Mouse (Mus musculus): ENCODE measurements around the gene Tbc1d10b.

The Tbc1d10b gene

DNA sequence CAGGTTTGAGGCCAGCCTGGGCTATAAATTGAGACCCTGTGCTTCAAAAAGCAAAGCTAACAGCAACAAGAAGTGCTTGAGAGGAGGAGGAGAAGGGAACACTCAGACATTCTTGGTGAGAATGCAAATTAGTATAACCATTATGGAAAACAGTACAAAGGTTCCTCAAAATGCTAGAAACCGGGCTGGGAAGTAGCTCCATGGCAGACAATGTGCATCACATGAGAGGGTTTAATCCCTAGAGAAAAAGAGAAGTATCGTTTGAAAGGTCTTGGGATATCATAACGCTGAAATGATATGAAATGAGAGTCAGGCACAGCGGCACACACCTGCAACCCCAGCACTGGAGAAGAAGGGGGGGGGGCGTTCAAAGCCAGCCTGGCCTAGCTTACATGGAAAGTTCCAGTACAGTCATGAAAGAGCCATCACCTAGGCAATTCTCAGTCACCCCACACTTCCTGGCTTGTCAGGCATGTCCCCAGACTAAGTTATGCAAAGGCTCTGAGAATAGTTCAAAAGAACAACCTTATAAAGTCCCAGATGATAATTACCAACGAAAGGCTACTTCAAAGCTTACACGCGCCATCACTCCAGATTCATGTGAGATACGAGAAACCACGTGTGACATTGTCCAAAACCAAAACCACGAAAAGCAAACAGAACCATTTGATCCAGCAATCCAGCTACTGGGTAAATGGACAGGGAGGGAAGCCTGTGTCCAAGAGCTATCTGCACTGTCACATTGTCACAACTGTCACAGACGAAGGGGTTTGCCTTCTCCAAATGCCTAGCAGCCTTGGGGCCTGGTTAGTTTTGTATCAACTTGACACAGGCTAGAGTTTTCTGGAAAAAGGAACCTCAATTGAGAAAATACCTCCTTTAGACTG lies 42.4 kb downstream of the Tbc1d10b start:
- in situ Hi-C loops (cut with MboI; ENCODE audit: low sequenced_read_pairs) = no loop called here

DNA sequence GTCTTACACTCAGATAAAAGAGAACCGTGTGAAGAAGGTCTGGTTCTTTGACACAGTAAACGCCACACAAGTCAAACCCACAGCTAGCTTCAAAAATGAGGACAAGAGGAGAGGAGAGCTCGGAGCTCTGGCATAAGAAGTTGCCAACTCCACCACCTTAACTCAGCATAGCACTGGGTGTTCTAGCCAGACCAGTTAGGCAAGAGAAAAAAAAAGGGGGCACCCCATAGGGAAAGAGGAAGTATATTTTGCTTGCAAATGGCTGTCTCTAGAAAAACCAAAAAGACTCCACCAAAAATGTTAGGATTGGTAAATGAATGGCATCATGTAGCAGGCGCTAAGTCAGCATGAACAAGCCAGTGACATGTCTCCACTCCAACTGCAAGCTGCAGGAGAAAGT lies 44.3 kb downstream of the Tbc1d10b start:
- in situ Hi-C loops (cut with MboI; ENCODE audit: low sequenced_read_pairs) = no loop called here

DNA sequence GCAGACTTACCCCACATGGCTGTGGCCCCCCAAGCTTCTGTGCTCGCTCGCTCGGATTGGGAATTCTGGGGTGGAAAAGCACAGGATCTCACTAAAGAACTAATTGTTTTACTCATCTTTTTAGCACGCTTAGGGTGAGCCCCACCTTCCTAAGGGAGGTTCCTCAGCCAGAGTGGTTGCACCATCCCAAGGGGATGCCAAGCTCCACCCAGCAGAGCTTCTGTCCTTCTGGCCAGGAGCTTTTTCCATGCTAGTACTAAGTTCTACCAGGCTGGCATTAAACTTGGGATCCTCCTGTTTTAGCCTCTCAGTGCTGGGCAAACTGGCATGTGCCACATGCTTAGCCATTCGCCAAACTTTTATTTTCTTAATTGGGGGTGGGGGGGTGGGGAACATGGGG lies 45.7 kb downstream of the Tbc1d10b start:
- in situ Hi-C loops (cut with MboI; ENCODE audit: low sequenced_read_pairs) = no loop called here

DNA sequence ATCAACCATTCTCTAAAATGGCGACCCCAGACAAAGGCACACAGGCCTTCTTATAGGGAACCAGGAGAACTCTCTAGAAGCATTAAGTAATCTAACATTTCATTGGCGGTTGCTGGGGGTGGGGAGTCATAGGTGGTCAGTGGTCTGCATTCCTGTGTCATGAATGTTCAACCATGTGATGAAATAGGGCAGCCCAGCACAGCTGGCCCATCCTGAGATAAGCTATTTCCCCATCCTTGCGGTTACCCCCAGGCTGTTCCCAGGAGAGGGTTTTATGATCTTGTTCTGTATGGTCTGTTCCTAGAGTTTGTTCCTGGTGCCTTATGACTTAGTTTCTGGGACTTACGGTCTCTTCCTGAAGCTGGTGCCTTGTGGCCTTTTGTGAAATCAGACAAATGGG lies 50.7 kb downstream of the Tbc1d10b start:
- in situ Hi-C loops (cut with MboI; ENCODE audit: low sequenced_read_pairs) = no loop called here

DNA sequence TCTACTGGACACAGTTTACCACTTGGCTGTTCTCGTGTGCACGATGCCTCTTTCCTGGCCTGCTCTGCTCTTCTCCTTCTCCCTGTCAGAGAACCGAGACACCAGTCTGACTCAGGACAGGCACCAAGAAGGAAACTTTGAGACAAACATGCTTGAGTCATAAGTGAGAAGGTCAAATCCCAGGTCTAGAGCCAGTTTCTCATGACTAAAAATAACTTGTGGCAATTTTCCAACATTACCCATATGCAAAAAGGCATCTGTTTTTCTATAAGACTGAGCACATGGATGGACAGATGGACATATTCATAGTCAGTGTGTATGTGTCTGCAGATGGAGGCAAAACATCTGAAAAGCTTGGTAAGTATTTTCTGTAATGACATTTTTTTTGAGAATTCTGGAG lies 54.8 kb downstream of the Tbc1d10b start:
- in situ Hi-C loops (cut with MboI; ENCODE audit: low sequenced_read_pairs) = no loop called here

DNA sequence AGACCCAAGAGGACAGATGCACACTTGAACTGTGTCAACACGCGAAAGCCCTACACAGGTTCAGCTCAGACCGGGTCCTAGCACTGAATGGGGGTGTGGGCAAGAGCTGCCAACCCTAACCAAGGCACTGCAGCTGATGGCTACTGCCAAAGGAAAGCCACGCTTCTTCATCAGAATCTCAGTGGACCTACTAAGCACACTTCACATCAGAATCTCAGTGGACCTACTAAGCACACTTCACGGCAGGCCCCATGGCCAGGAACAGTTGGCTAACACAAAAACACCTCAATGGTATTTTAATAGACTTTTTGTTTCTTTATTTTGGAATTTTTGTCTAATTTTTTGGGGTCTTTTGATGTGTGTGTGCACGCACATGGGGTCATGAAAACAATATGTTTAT lies 55.8 kb downstream of the Tbc1d10b start:
- in situ Hi-C loops (cut with MboI; ENCODE audit: low sequenced_read_pairs) = no loop called here

DNA sequence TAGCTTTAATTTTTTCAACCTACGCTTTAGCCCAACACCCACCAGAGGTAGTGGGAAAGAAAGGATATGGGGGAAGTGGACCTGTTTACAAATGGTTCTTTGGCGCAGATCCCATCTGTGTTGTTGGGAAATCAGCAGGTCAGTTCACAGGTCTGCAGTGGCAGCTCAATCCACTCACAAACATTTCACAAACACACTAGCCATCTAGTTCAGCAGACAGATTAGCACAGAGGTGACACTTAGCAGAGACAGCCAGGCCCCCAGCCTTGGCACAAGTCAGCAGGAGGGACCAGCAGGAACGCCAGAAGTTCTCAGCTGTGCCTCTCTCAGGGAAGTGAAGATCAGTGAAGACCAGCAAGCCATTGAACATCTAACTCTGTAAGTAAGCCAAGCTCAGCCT lies 60.4 kb downstream of the Tbc1d10b start:
- in situ Hi-C loops (cut with MboI; ENCODE audit: low sequenced_read_pairs) = no loop called here
